Mouse (Mus musculus) frontal cortex, postnatal 36 days (tissue): ENCODE measurements at regions not wholly inside any gene's neighbourhood (a gene's known extent, or its start where the extent isn't known, plus 50 kb on each side); places are given as distances from the start of the nearest gene placed in this dataset.
A peak's percentile ranks its signal among the peaks of the same experiment; 100 is the strongest.

Experiments
- DNase-seq, 2 experiments: peaks; one replicate each; pipeline ENCODE4 v3.0.0; 2022; ENCODE audit warnings: low spot score in 2 of 2

- no peak for DNase-seq
Measured at GRCm38 (mm10) chr1:63851476-63852094, 82.5 kb upstream of the 4933402D24Rik start.

GRCm38 (mm10) chr1:63850262-63850661, 81.2 kb upstream of the 4933402D24Rik start:
- DNase-seq = no peak

DNA sequence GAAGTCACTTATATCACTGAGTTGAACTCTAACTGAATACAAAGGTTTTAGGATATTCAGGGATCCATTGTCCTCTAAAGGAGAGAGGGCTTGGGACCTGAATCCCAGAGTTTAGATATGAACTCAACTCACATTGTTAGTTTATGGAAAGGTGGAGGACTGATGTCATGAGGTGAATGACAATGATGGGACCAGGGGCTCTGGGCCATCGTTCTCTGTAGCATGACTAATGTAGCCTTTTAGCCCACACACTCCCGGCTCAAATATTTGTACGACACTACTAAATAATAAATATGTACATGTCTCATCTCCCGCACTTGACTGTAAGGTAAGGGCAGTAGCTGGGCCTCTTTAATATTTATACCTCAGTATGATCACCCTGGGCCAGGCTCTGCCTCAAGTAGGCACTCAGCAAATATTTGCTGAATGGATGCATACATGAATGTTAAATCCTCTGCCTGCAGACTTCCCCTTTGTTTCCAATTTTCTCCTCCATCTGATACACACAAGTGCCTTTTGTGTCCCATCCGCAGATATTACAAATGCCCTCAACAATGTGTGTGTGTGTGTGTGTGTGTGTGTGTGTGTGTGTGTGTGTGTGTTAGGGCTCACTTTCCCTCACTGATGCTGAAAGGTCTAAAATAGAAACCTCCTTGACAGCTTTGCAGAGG, 59.2 kb upstream of the 4933402D24Rik start:
- no peak for DNase-seq

- DNase-seq = no peak
Measured at GRCm38 (mm10) chr1:63820614-63821270, 51.7 kb upstream of the 4933402D24Rik start.

- DNase-seq = peak; percentile 7 to 29
Measured at GRCm38 (mm10) chr1:63819536-63820254, 50.6 kb upstream of the 4933402D24Rik start.
